Mouse (Mus musculus): ENCODE results near the gene Gm28635. TPM values are rescaled to one million over a fixed set of nuclear protein-coding genes. Genes with fewer than 3 reads are reported as not detected.

Gm28635 gene
- polyA plus RNA-seq, 1 experiment from 2014 or later: not detected

Other genes with a start within 250 kb of the Gm28635 start
- 28.6 and 29.9 TPM in 2 replicates for gene Tfpi, start 201.3 kb downstream of the Gm28635 start, polyA plus RNA-seq (2015; fragmentation: Nextera tagmentation; extraction: Ambion mirVana)
- 51.3 and 52.7 TPM in 2 replicates for gene Ctnnd1, start 27.3 kb downstream of the Gm28635 start, polyA plus RNA-seq (2015; fragmentation: Nextera tagmentation; extraction: Ambion mirVana)
- 0.08 and 0.11 TPM in 2 replicates for gene Btbd18, start 19.0 kb downstream of the Gm28635 start, polyA plus RNA-seq (2015; fragmentation: Nextera tagmentation; extraction: Ambion mirVana)
- 211 and 227 TPM in 2 replicates for gene Selenoh, start 7.3 kb downstream of the Gm28635 start, polyA plus RNA-seq (2015; fragmentation: Nextera tagmentation; extraction: Ambion mirVana)
- gene Med19, start 361 bp upstream of the Gm28635 start, polyA plus RNA-seq (2015; fragmentation: Nextera tagmentation; extraction: Ambion mirVana): 27.6 and 30.3 TPM in 2 replicates
- 95.2 and 98.7 TPM in 2 replicates for gene Tmx2, start 1.1 kb upstream of the Gm28635 start, polyA plus RNA-seq (2015; fragmentation: Nextera tagmentation; extraction: Ambion mirVana)
- 32.1 and 32.5 TPM in 2 replicates for gene Zdhhc5, start 37.1 kb upstream of the Gm28635 start, polyA plus RNA-seq (2015; fragmentation: Nextera tagmentation; extraction: Ambion mirVana)
- 26.8 and 28.7 TPM in 2 replicates for gene Clp1, start 49.3 kb upstream of the Gm28635 start, polyA plus RNA-seq (2015; fragmentation: Nextera tagmentation; extraction: Ambion mirVana)
- gene Ypel4, start 56.0 kb upstream of the Gm28635 start, polyA plus RNA-seq (2015; fragmentation: Nextera tagmentation; extraction: Ambion mirVana): 5.7 and 7.1 TPM in 2 replicates
- 6.5 and 7.0 TPM in 2 replicates for gene Gm19426, start 65.6 kb upstream of the Gm28635 start, polyA plus RNA-seq (2015; fragmentation: Nextera tagmentation; extraction: Ambion mirVana)
- 47.0 and 55.8 TPM in 2 replicates for gene Serping1, start 97.4 kb upstream of the Gm28635 start, polyA plus RNA-seq (2015; fragmentation: Nextera tagmentation; extraction: Ambion mirVana)
- 45.5 and 49.2 TPM in 2 replicates for gene Ube2l6, start 120.8 kb upstream of the Gm28635 start, polyA plus RNA-seq (2015; fragmentation: Nextera tagmentation; extraction: Ambion mirVana)
- gene Smtnl1, start 144.6 kb upstream of the Gm28635 start, polyA plus RNA-seq (2015; fragmentation: Nextera tagmentation; extraction: Ambion mirVana): 0.76 and 3.4 TPM in 2 replicates
- 45.0 and 49.8 TPM in 2 replicates for gene Timm10, start 149.0 kb upstream of the Gm28635 start, polyA plus RNA-seq (2015; fragmentation: Nextera tagmentation; extraction: Ambion mirVana)
- 14.5 and 16.5 TPM in 2 replicates for gene Slc43a1, start 160.8 kb upstream of the Gm28635 start, polyA plus RNA-seq (2015; fragmentation: Nextera tagmentation; extraction: Ambion mirVana)
- 0.96 TPM in 2 replicates for gene Rtn4rl2, start 208.7 kb upstream of the Gm28635 start, polyA plus RNA-seq (2015; fragmentation: Nextera tagmentation; extraction: Ambion mirVana)